ENCODE assay signal across 8 mouse cellular contexts in genomic region chr16:8523480-8524144, GRCm38 (mm10). TPM values are rescaled to one million over a fixed set of nuclear protein-coding genes. Genes with fewer than 3 reads are reported as not detected.
DNase-seq lines count a peak whose midpoint lies in the region; ATAC-seq and TF ChIP-seq lines count a peak whose summit lies in the region.

No protein-coding gene starts in this region.

- ATAC-seq in forebrain, embryonic 15.5 days (replicated peaks) = peak; percentile 92
- peak; percentile 91 for ATAC-seq in hindbrain, embryonic 14.5 days (ENCODE audit: low FRiP score)
- peak; percentile 88 for ATAC-seq in midbrain, embryonic 12.5 days (ENCODE audit: low FRiP score, low read depth)

- no peak for TF ChIP-seq CTCF in lung, adult 2 months (IDR thresholded peaks at IDR 0.05; ENCODE audit: insufficient read depth, low read length)

- no peaks in the 10 kb centered on the region for H3K36me3 ChIP-seq in forebrain, embryonic 15.5 days
- 0 out of 2 replicates have a peak, but pooled peaks cover 4% of the 10 kb centered on the region for H3K36me3 ChIP-seq in hindbrain, embryonic 14.5 days (replicated peaks; ENCODE audit: control insufficient read depth, insufficient read depth)
- no peaks in the 10 kb centered on the region for H3K36me3 ChIP-seq in midbrain, embryonic 12.5 days

- TF ChIP-seq POLR2A in lung, adult 2 months (IDR thresholded peaks at IDR 0.05; ENCODE audit: borderline replicate concordance, extremely low read depth, low read depth, low read length) = no peak

- 0 out of 2 replicates have a peak overlapping the region, but pooled peaks have one; percentile 10 for H3K9ac ChIP-seq in forebrain, embryonic 15.5 days (replicated peaks)
- peak overlapping the region; percentile 39 for H3K9ac ChIP-seq in hindbrain, embryonic 14.5 days
- no peak overlapping the region; the same call in 1 of the 2 replicates for H3K9ac ChIP-seq in midbrain, embryonic 12.5 days (replicated peaks)

- DNase-seq in lung, adult 18-20 months = peak; percentile 18
- DNase-seq in lung, adult 2 months = no peak
- DNase-seq in hindbrain, embryonic 14.5 days (ENCODE audit: low spot score) = peak; percentile 82
- peak; percentile 57 for DNase-seq in left cerebral cortex, adult 11 months (ENCODE audit: low spot score)
- DNase-seq in telencephalon, adult 2 months (ENCODE audit: low read depth, low spot score) = peak; percentile 41
- no peak for DNase-seq in gastrocnemius, adult 8-10 months (ENCODE audit: low spot score in 2 of 2)

- H3K27me3 ChIP-seq in forebrain, embryonic 15.5 days = peaks cover 64% of the 10 kb centered on the region
- H3K27me3 ChIP-seq in hindbrain, embryonic 14.5 days (ENCODE audit: control insufficient read depth, insufficient read depth, low read length) = no peaks in the 10 kb centered on the region
- H3K27me3 ChIP-seq in midbrain, embryonic 12.5 days = peaks cover 11% of the 10 kb centered on the region; the same call in 1 of the 2 replicates

- no peaks in the 10 kb centered on the region for H3K4me1 ChIP-seq in lung, adult 2 months (ENCODE audit: control insufficient read depth, insufficient read depth, low read length)
- peaks cover 24% of the 10 kb centered on the region for H3K4me1 ChIP-seq in forebrain, embryonic 15.5 days
- H3K4me1 ChIP-seq in hindbrain, embryonic 14.5 days (replicated peaks; ENCODE audit: control insufficient read depth, insufficient read depth, low read length) = peaks cover 22% of the 10 kb centered on the region
- peaks cover 19% of the 10 kb centered on the region for H3K4me1 ChIP-seq in midbrain, embryonic 12.5 days

- no peak overlapping the region for H3K4me3 ChIP-seq in lung, adult 2 months (replicated peaks; ENCODE audit: extremely low read depth, low read depth, low read length)
- H3K4me3 ChIP-seq in forebrain, embryonic 15.5 days = no peak overlapping the region
- no peak overlapping the region for H3K4me3 ChIP-seq in hindbrain, embryonic 14.5 days (replicated peaks; ENCODE audit: low read length)
- H3K4me3 ChIP-seq in midbrain, embryonic 12.5 days = no peak overlapping the region

- H3K4me2 ChIP-seq in forebrain, embryonic 15.5 days (replicated peaks) = no peak overlapping the region; the same call in 1 of the 2 replicates
- peak overlapping the region; percentile 23; the same call in 1 of the 2 replicates for H3K4me2 ChIP-seq in hindbrain, embryonic 14.5 days (replicated peaks)
- no peak overlapping the region for H3K4me2 ChIP-seq in midbrain, embryonic 12.5 days (replicated peaks)

- H3K27ac ChIP-seq in forebrain, embryonic 15.5 days (replicated peaks) = peak overlapping the region; percentile 77
- H3K27ac ChIP-seq in hindbrain, embryonic 14.5 days = peak overlapping the region; percentile 85
- peak overlapping the region; percentile 72 for H3K27ac ChIP-seq in midbrain, embryonic 12.5 days (replicated peaks)

- no peaks in the 10 kb centered on the region for H3K9me3 ChIP-seq in forebrain, embryonic 15.5 days
- H3K9me3 ChIP-seq in hindbrain, embryonic 14.5 days (ENCODE audit: control insufficient read depth, low read length) = no peaks in the 10 kb centered on the region
- no peaks in the 10 kb centered on the region for H3K9me3 ChIP-seq in midbrain, embryonic 12.5 days

- 29% methylated on average over 11 of the region's 11 CpGs for WGBS in lung, adult 2 months
- WGBS in forebrain, embryonic 15.5 days = 5% methylated on average over 11 of the region's 11 CpGs
- WGBS in hindbrain, embryonic 14.5 days = 22% methylated on average over 11 of the region's 11 CpGs
- WGBS in midbrain, embryonic 12.5 days = 31% methylated on average over 11 of the region's 11 CpGs

RNA-seq across cellular contexts. Expression of gene Abat, which starts 10.4 kb away (rescaled TPM):
- 3.2 and 4.2 TPM in 2 replicates for polyA plus RNA-seq in lung, adult 2 months (2012; rRNA removed)
- 48.4 and 51.0 TPM in 2 replicates for polyA plus RNA-seq in forebrain, embryonic 15.5 days (2015; fragmentation: Nextera tagmentation; extraction: Ambion mirVana)
- polyA plus RNA-seq in hindbrain, embryonic 14.5 days (2014; fragmentation: Nextera tagmentation; extraction: Ambion mirVana) = 69.5 and 74.3 TPM in 2 replicates
- polyA plus RNA-seq in midbrain, embryonic 12.5 days (2016; fragmentation: Nextera tagmentation; extraction: Ambion mirVana) = 39.5 and 40.3 TPM in 2 replicates
- total RNA-seq in gastrocnemius, adult 8-10 months (2022) = 1 to 10 TPM in 3 of 4 experiments, under 1 TPM in 1; 0.94 to 1.8 (median 1.5) TPM

RNA-seq across cellular contexts. Expression of gene Mettl22, which starts 53.0 kb away (rescaled TPM):
- polyA plus RNA-seq in lung, adult 2 months (2012; rRNA removed) = 16.5 and 24.2 TPM in 2 replicates
- polyA plus RNA-seq in forebrain, embryonic 15.5 days (2015; fragmentation: Nextera tagmentation; extraction: Ambion mirVana) = 32.2 and 36.1 TPM in 2 replicates
- polyA plus RNA-seq in hindbrain, embryonic 14.5 days (2014; fragmentation: Nextera tagmentation; extraction: Ambion mirVana) = 49.7 and 53.8 TPM in 2 replicates
- 17.1 and 19.9 TPM in 2 replicates for polyA plus RNA-seq in midbrain, embryonic 12.5 days (2016; fragmentation: Nextera tagmentation; extraction: Ambion mirVana)
- total RNA-seq in gastrocnemius, adult 8-10 months (2022) = 10 to 100 TPM; 76.5 to 91.7 (median 85.3) TPM

Comparison
In these comparisons a context has a peak if more than half of its experiments do, and no peak if none do; other contexts are left out.
1. DNase-seq: peak in lung, adult 18-20 months (2 of 2), hindbrain, embryonic 14.5 days (single experiment), left cerebral cortex, adult 11 months (single experiment) and telencephalon, adult 2 months (single experiment); none in lung, adult 2 months (single experiment) and gastrocnemius, adult 8-10 months (0 of 2).
2. Peak in every context shown above with its lines, with median percentiles within 50 percentile points of each other: ATAC-seq and H3K27ac ChIP-seq.